Mouse (Mus musculus) forebrain, postnatal 0 days (tissue): ENCODE measurements around the gene Pcnx3. TPM values are rescaled to one million over a fixed set of nuclear protein-coding genes. Genes with fewer than 3 reads are reported as not detected.

Source experiments
- ATAC-seq: fragments of 200-750 bp; cut with Nextera tagmentation; 2 replicates; pipeline ENCODE4 v1.8.0; 2017; ENCODE audit warnings: mild to moderate bottlenecking, moderate library complexity
- DNase-seq: peaks from one replicate; pipeline ENCODE4 v3.0.0-alpha.2; 2015
- H3K27ac ChIP-seq: fragments of 300-500 bp; sonication (generic); 2 replicates; pipeline ENCODE4 v1.5.1; 2014; ENCODE audit warnings: low read depth, mild to moderate bottlenecking, antibody characterized with exemption, low read length, moderate library complexity, mixed read lengths
- H3K27me3 ChIP-seq: fragments of 300-500 bp; sonication (generic); 2 replicates; pipeline ENCODE4 v1.6.1; 2014; ENCODE audit warnings: mild to moderate bottlenecking, low read length, mixed read lengths; ENCODE audit not compliant: insufficient read depth
- H3K36me3 ChIP-seq: fragments of 300-500 bp; sonication (generic); 2 replicates; pipeline ENCODE4 v1.6.1; 2014; ENCODE audit warnings: mild to moderate bottlenecking, moderate library complexity; ENCODE audit not compliant: insufficient read depth
- H3K4me1 ChIP-seq: fragments of 300-500 bp; sonication (generic); 2 replicates; pipeline ENCODE4 v1.6.1; 2014; ENCODE audit warnings: antibody characterized with exemption; ENCODE audit not compliant: insufficient read depth
- H3K4me2 ChIP-seq: fragments of 300-500 bp; sonication (generic); 2 replicates; pipeline ENCODE4 v1.6.1; 2014; ENCODE audit warnings: low read depth, mild to moderate bottlenecking, moderate library complexity
- H3K4me3 ChIP-seq: fragments of 300-500 bp; sonication (generic); 2 replicates; pipeline ENCODE4 v1.5.1; 2014; ENCODE audit warnings: low read depth, low read length, mixed read lengths
- H3K9ac ChIP-seq: fragments of 300-500 bp; sonication (generic); 2 replicates; pipeline ENCODE4 v1.6.1; 2014; ENCODE audit warnings: mild to moderate bottlenecking
- H3K9me3 ChIP-seq: fragments of 300-500 bp; sonication (generic); 2 replicates; pipeline ENCODE4 v1.6.1; 2016; ENCODE audit warnings: low read length
- CTCF ChIP-seq: sonication (generic); IDR thresholded peaks from 2 replicates; pipeline ENCODE4 v1.5.1; 2016; ENCODE audit warnings: antibody characterized with exemption, control low read depth, low read depth
- WGBS: fragments of 180-500 bp; shearing (Covaris S2); extraction: QIAGEN DNeasy Blood & Tissue Kit; methylation state at CpG from one replicate; pipeline ENCODE4 v1.1.7; 2014; 5-methylcytosine and 5-hydroxymethylcytosine counted together
- microRNA-seq, 2 experiments: library from miRNA; unstranded; fragments of <30 nt; microRNA quantifications; one replicate each; pipeline ENCODE4; 2016
- polyA plus RNA-seq: library from polyadenylated mRNA; unstranded; fragments of >200 nt; fragmentation: Nextera tagmentation; extraction: Ambion mirVana; gene quantifications from 2 replicates; pipeline ENCODE4 v1.2.1, GENCODE M21; 2015
- total RNA-seq: library from RNA; depleted of rRNA; stranded (reverse); fragments of >200 nt; gene quantifications from 2 replicates; pipeline ENCODE4 v1.2.3, GENCODE M21; 2014; rRNA removed

The Pcnx3 gene
- total and polyA plus RNA-seq, 2 experiments from 2014 or later, result 17.2 to 67.1 TPM

GRCm38 (mm10) chr19:5632120-5632519 lies 56.6 kb downstream of the Pcnx3 start:
- no peaks in the 10 kb centered on the region for H3K9me3 ChIP-seq
- no peak for ATAC-seq
- WGBS, result 79% methylated on average over 9 of the region's 9 CpGs

GRCm38 (mm10) chr19:5629907-5630306 lies 58.8 kb downstream of the Pcnx3 start:
- no peaks in the 10 kb centered on the region for H3K27me3 ChIP-seq
- no peak overlapping the region for H3K9ac ChIP-seq
- H3K4me3 ChIP-seq, result no peak overlapping the region
- TF ChIP-seq CTCF, result no peak
- no peak for ATAC-seq
- H3K4me1 ChIP-seq, result no peaks in the 10 kb centered on the region
- no peaks in the 10 kb centered on the region for H3K36me3 ChIP-seq
- H3K9me3 ChIP-seq, result no peaks in the 10 kb centered on the region
- DNase-seq, result no peak
- H3K27ac ChIP-seq, result no peak overlapping the region
- H3K4me2 ChIP-seq, result no peak overlapping the region

More at GRCm38 (mm10) chr19:5632120-5632519, 56.6 kb downstream of the Pcnx3 start:
- TF ChIP-seq CTCF, result no peak
- Histone ChIP-seq H3K9ac (no peak overlapping the region), H3K4me2 (no peak overlapping the region), H3K4me1 (peaks cover 7% of the 10 kb centered on the region), H3K4me3 (no peak overlapping the region), H3K27ac (no peak overlapping the region), H3K36me3 (no peaks in the 10 kb centered on the region), H3K27me3 (no peaks in the 10 kb centered on the region)
- no peak for DNase-seq

DNA sequence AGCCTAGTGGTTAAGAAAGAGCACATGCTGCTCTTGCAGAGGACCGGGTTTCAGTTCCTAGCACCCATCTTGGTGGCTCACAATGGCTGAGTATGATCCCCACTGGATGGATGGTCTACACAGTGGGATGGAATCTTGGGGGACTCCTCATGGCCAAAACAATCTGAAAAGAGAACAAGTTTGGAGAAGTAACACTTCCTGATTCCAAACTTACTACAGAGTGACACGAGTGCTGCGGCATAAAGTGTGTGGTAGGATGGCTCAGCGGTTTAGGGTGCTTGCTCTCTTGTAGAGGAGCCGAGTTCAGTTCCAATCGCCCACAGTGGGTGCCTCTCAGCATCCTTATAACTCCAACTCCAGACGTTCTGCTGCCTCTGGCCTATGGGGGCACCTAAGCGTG lies 63.4 kb downstream of the Pcnx3 start:
- WGBS, result 90% methylated on average over 8 of the region's 8 CpGs
- H3K4me3 ChIP-seq, result no peak overlapping the region
- H3K4me2 ChIP-seq, result no peak overlapping the region
- H3K27me3 ChIP-seq, result no peaks in the 10 kb centered on the region
- no peaks in the 10 kb centered on the region for H3K36me3 ChIP-seq
- no peaks in the 10 kb centered on the region for H3K4me1 ChIP-seq
- ATAC-seq, result no peak
- DNase-seq, result no peak
- no peak overlapping the region for H3K9ac ChIP-seq
- no peak overlapping the region for H3K27ac ChIP-seq
- no peak for TF ChIP-seq CTCF
- H3K9me3 ChIP-seq, result no peaks in the 10 kb centered on the region

DNA sequence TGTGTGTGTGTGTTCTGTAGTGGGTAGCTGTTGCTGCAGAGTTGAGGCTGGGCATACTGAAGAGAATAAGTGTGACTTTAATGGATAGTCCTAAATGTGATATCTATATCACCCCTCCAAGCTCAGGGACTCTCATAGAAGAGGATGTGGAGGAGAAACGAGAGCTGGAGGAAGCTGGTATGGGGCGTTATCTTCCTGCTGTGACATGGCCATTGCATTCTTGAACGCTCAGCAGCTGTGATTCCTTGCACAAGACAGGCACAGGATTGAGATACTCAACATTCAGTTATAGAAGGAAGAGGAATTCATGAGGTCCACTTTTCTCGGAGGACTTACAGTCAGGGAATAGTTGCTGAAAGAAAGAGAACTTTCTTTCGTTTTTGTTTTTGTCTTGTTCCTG lies 66.8 kb downstream of the Pcnx3 start:
- DNase-seq (no peak), ATAC-seq (no peak)
- no peaks in the 10 kb centered on the region for H3K9me3 ChIP-seq
- H3K27me3 ChIP-seq, result no peaks in the 10 kb centered on the region
- no peak overlapping the region for H3K9ac ChIP-seq
- no peak for TF ChIP-seq CTCF
- 90% methylated on average over 5 of the region's 5 CpGs for WGBS
- H3K27ac ChIP-seq, result no peak overlapping the region
- no peak overlapping the region for H3K4me3 ChIP-seq
- H3K4me2 ChIP-seq, result no peak overlapping the region
- no peaks in the 10 kb centered on the region for H3K36me3 ChIP-seq
- H3K4me1 ChIP-seq, result no peaks in the 10 kb centered on the region

DNA sequence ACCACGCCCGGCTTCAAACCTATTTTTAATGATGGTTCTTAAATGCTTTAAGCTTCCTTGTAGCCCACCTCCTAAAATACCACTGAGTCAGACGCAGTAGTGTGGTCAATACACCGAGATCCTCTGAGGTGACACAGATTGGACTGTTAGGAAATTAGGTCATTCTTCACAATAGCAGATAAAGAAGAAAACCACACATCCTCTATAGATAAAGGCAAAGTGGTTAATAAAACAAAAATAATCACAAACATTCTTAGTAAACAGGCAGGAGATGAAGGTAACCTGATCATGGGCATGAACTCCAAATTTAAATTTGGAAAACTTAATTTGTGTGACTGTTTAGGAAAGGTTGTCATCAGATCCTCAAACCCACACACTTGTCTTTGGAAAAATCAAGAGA lies 68.7 kb downstream of the Pcnx3 start:
- 93% methylated on average over 4 of the region's 4 CpGs for WGBS
- Histone ChIP-seq H3K27me3 (no peaks in the 10 kb centered on the region), H3K9me3 (no peaks in the 10 kb centered on the region), H3K4me2 (no peak overlapping the region), H3K4me3 (no peak overlapping the region), H3K27ac (no peak overlapping the region), H3K36me3 (no peaks in the 10 kb centered on the region), H3K9ac (no peak overlapping the region), H3K4me1 (no peaks in the 10 kb centered on the region)
- no peak for TF ChIP-seq CTCF
- no peak for DNase-seq
- no peak for ATAC-seq

DNA sequence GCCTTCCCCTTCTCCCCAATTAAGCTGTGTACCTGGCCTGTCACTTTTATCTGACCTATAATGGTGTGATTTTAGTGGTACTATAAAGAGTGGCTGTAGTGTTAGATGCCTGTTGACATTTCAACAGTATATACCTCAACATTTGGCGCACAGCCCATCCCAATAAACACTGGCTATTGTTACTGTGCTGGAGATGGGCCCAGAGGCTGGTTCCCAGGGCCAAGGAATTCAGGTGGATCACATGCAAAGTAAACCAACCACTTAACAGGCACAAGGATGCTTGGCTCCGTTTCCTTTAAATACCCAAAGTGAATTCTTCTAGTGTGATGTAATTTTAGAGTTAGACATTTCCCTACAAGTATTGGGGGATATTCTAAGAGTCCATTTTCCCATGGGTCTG lies 73.8 kb downstream of the Pcnx3 start:
- TF ChIP-seq CTCF, result no peak
- H3K36me3 ChIP-seq, result no peaks in the 10 kb centered on the region
- H3K4me2 ChIP-seq, result no peak overlapping the region
- no peak overlapping the region for H3K27ac ChIP-seq
- no peaks in the 10 kb centered on the region for H3K4me1 ChIP-seq
- H3K4me3 ChIP-seq, result no peak overlapping the region
- DNase-seq (no peak), ATAC-seq (no peak)
- no peaks in the 10 kb centered on the region for H3K27me3 ChIP-seq
- no peaks in the 10 kb centered on the region for H3K9me3 ChIP-seq
- H3K9ac ChIP-seq, result no peak overlapping the region
- 42% methylated on average over 2 of the region's 2 CpGs for WGBS

Small RNA genes within 50 kb of the gene (microRNA-seq; reads per million reads assigned to microRNA genes)
- 0.61 to 1.2 reads per million in 2 experiments for gene Mir6987

Other genes with a start within 250 kb of the Pcnx3 start
- gene Fosl1, start 241.4 kb downstream of the Pcnx3 start, total RNA-seq, result 0.19 TPM in 1 of 2 replicates, not detected in the other
- gene Fosl1, start 241.4 kb downstream of the Pcnx3 start, polyA plus RNA-seq, result not detected in 2 replicates
- gene Ccdc85b, start 231.0 kb downstream of the Pcnx3 start, total RNA-seq, result 19.3 and 21.2 TPM in 2 replicates
- 15.3 and 16.2 TPM in 2 replicates for gene Ccdc85b, start 231.0 kb downstream of the Pcnx3 start, polyA plus RNA-seq
- 116 and 125 TPM in 2 replicates for gene Fibp, start 228.3 kb downstream of the Pcnx3 start, total RNA-seq
- gene Fibp, start 228.3 kb downstream of the Pcnx3 start, polyA plus RNA-seq, result 175 and 180 TPM in 2 replicates
- 1.0 and 1.7 TPM in 2 replicates for gene Ctsw, start 220.4 kb downstream of the Pcnx3 start, total RNA-seq
- gene Ctsw, start 220.4 kb downstream of the Pcnx3 start, polyA plus RNA-seq, result 2.3 and 2.5 TPM in 2 replicates
- 25.9 and 26.4 TPM in 2 replicates for gene Efemp2, start 215.0 kb downstream of the Pcnx3 start, total RNA-seq
- gene Efemp2, start 215.0 kb downstream of the Pcnx3 start, polyA plus RNA-seq, result 27.2 and 35.0 TPM in 2 replicates
- 51.5 and 54.8 TPM in 2 replicates for gene Mus81, start 200.5 kb downstream of the Pcnx3 start, total RNA-seq
- gene Mus81, start 200.5 kb downstream of the Pcnx3 start, polyA plus RNA-seq, result 29.4 and 32.6 TPM in 2 replicates
- 1,402 and 1,611 TPM in 2 replicates for gene Cfl1, start 198.5 kb downstream of the Pcnx3 start, total RNA-seq
- 4,218 and 4,770 TPM in 2 replicates for gene Cfl1, start 198.5 kb downstream of the Pcnx3 start, polyA plus RNA-seq
- 5.0 and 5.2 TPM in 2 replicates for gene 1700020D05Rik, start 185.1 kb downstream of the Pcnx3 start, total RNA-seq
- not detected in 2 replicates for gene 1700020D05Rik, start 185.1 kb downstream of the Pcnx3 start, polyA plus RNA-seq
- 77.7 and 85.6 TPM in 2 replicates for gene Snx32, start 178.4 kb downstream of the Pcnx3 start, total RNA-seq
- 64.1 and 68.1 TPM in 2 replicates for gene Snx32, start 178.4 kb downstream of the Pcnx3 start, polyA plus RNA-seq
- not detected in 2 replicates for gene Ovol1, start 128.3 kb downstream of the Pcnx3 start, total RNA-seq
- gene Ovol1, start 128.3 kb downstream of the Pcnx3 start, polyA plus RNA-seq, result 0.11 and 0.21 TPM in 2 replicates
- gene Ap5b1, start 120.9 kb downstream of the Pcnx3 start, total RNA-seq, result 9.0 and 9.5 TPM in 2 replicates
- gene Ap5b1, start 120.9 kb downstream of the Pcnx3 start, polyA plus RNA-seq, result 1.2 and 1.6 TPM in 2 replicates
- gene Rnaseh2c, start 87.0 kb downstream of the Pcnx3 start, total RNA-seq, result 29.0 and 34.1 TPM in 2 replicates
- gene Rnaseh2c, start 87.0 kb downstream of the Pcnx3 start, polyA plus RNA-seq, result 49.8 and 59.9 TPM in 2 replicates
- gene Kat5, start 78.7 kb downstream of the Pcnx3 start, total RNA-seq, result 131 and 150 TPM in 2 replicates
- 62.8 and 72.6 TPM in 2 replicates for gene Kat5, start 78.7 kb downstream of the Pcnx3 start, polyA plus RNA-seq
- gene Rela, start 51.4 kb downstream of the Pcnx3 start, total RNA-seq, result 23.2 and 34.8 TPM in 2 replicates
- 26.8 and 32.3 TPM in 2 replicates for gene Rela, start 51.4 kb downstream of the Pcnx3 start, polyA plus RNA-seq
- 16.6 and 18.3 TPM in 2 replicates for gene Sipa1, start 25.2 kb downstream of the Pcnx3 start, total RNA-seq
- 14.6 and 19.6 TPM in 2 replicates for gene Sipa1, start 25.2 kb downstream of the Pcnx3 start, polyA plus RNA-seq
- gene Map3k11, start 166 bp downstream of the Pcnx3 start, total RNA-seq, result 14.4 and 19.7 TPM in 2 replicates
- 8.7 and 9.0 TPM in 2 replicates for gene Map3k11, start 166 bp downstream of the Pcnx3 start, polyA plus RNA-seq
- not detected in 2 replicates for gene Kcnk7, start 15.5 kb upstream of the Pcnx3 start, total RNA-seq
- gene Kcnk7, start 15.5 kb upstream of the Pcnx3 start, polyA plus RNA-seq, result 0.17 TPM in 1 of 2 replicates, not detected in the other
- gene Ehbp1l1, start 37.4 kb upstream of the Pcnx3 start, total RNA-seq, result 28.5 and 33.2 TPM in 2 replicates
- 41.3 and 53.0 TPM in 2 replicates for gene Ehbp1l1, start 37.4 kb upstream of the Pcnx3 start, polyA plus RNA-seq
- 169 and 172 TPM in 2 replicates for gene Fam89b, start 40.7 kb upstream of the Pcnx3 start, total RNA-seq
- 165 and 200 TPM in 2 replicates for gene Fam89b, start 40.7 kb upstream of the Pcnx3 start, polyA plus RNA-seq
- gene Ltbp3, start 52.0 kb upstream of the Pcnx3 start, total RNA-seq, result 21.3 and 22.7 TPM in 2 replicates
- 5.9 and 12.4 TPM in 2 replicates for gene Ltbp3, start 52.0 kb upstream of the Pcnx3 start, polyA plus RNA-seq
- gene Scyl1, start 82.5 kb upstream of the Pcnx3 start, total RNA-seq, result 79.8 and 98.1 TPM in 2 replicates
- 62.7 and 68.8 TPM in 2 replicates for gene Scyl1, start 82.5 kb upstream of the Pcnx3 start, polyA plus RNA-seq
- gene Frmd8, start 186.4 kb upstream of the Pcnx3 start, total RNA-seq, result 8.5 and 13.3 TPM in 2 replicates
- gene Frmd8, start 186.4 kb upstream of the Pcnx3 start, polyA plus RNA-seq, result 9.0 and 10.3 TPM in 2 replicates
- 2.2 and 2.6 TPM in 2 replicates for gene Slc25a45, start 188.9 kb upstream of the Pcnx3 start, total RNA-seq
- 2.0 and 2.9 TPM in 2 replicates for gene Slc25a45, start 188.9 kb upstream of the Pcnx3 start, polyA plus RNA-seq
- 9.9 and 14.2 TPM in 2 replicates for gene Tigd3, start 205.2 kb upstream of the Pcnx3 start, total RNA-seq
- gene Tigd3, start 205.2 kb upstream of the Pcnx3 start, polyA plus RNA-seq, result 8.6 and 10.2 TPM in 2 replicates
- gene Dpf2, start 224.1 kb upstream of the Pcnx3 start, total RNA-seq, result 52.8 and 64.5 TPM in 2 replicates
- gene Dpf2, start 224.1 kb upstream of the Pcnx3 start, polyA plus RNA-seq, result 56.8 and 60.1 TPM in 2 replicates
- gene Cdc42ep2, start 235.9 kb upstream of the Pcnx3 start, total RNA-seq, result 13.3 and 18.4 TPM in 2 replicates
- 13.5 and 15.6 TPM in 2 replicates for gene Cdc42ep2, start 235.9 kb upstream of the Pcnx3 start, polyA plus RNA-seq